Mouse (Mus musculus) cerebellum, adult 9-11 months (tissue): ENCODE measurements at regions not wholly inside any gene's neighbourhood (a gene's known extent, or its start where the extent isn't known, plus 50 kb on each side); places are given as distances from the start of the nearest gene placed in this dataset.
"Not testable (repeated sequence)": the region's sequence is repeated elsewhere in the genome, so short reads cannot be mapped to it uniquely, and the experiment has no call there.

Experiments
- DNase-seq: peaks from one replicate; pipeline ENCODE4 v3.0.0; 2022

DNA sequence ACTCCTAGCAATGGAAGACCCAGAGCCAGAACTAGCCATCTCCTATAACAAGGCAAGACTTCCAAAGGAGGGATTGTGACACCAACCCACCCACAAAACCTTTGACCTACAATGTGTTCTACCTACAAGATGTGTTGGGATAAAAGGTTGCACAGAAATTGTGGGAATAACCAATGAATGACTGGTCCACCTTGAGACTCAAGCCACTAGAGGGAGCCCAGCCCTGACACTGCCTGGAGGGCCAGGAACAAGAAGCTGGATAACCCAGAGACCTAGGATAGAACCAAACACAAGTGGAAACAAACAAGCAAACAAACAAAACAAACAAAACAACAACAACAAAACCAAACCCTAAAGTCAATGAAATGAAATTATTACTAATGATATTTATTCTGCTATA is 288.8 kb downstream of the Dchs2 start:
- DNase-seq: no peak

DNA sequence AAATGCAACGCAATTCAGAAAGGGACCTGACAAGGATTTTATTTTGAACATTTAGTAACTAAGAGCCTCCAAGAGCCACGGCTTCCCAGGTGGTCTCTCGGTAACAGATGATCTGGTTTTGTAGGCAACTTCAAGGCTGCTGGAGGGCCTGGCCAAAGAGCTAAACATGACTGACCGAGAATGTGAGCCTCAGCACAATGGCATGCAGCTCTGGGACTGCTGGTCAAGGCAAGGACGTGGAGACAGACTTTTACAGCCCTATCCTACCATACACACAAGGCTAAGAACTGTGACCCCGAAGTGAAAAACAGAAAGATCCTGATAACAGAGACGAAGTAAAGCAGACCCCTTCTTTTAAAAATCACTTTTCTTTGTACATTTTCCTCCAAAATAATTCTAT is 296.5 kb downstream of the Dchs2 start:
- DNase-seq: no peak

DNA sequence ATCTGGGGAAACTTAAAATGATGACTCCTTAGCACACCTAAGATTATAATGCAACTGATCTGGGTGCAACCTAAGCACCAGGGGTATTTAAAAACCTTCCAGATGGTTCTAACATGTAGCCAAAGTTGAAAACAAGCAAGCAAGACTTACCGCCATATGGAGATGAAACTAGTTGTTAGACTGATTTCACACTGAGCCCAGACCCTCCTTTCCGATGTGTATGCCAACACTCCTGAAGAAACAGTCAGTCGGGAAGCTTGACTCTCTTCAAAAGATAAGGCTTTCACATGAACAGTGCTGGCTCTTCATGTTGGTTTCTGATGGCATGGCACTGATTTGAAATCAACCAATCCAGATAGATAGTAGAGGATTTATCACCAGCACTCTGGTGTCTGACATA is 301.6 kb downstream of the Dchs2 start:
- DNase-seq: no peak

DNA sequence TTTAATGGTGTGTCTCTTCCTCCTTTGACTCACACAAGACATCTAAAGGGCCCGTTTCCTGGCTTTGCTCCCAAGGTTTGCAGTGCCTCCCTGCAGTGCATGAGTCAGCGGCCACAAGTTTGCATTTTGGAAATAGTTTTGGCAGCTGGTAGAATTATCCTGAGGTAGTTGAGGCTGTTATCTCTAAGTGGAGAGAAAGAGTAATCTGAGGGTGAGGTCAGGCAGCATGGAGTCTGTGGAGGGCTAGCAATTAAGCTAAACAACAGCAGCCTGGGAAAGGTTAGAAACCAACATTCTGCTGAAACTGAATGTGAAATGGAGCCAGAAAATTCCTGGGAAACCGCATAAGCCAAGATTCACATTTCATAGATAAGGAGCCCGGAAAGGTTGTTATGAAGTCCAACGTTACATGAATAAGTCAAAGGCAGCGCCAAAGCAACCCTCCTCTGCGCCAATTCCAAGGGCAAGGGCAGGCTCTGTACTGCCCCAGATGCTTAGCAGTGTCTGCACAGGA is 318.5 kb downstream of the Dchs2 start:
- DNase-seq: no peak

DNA sequence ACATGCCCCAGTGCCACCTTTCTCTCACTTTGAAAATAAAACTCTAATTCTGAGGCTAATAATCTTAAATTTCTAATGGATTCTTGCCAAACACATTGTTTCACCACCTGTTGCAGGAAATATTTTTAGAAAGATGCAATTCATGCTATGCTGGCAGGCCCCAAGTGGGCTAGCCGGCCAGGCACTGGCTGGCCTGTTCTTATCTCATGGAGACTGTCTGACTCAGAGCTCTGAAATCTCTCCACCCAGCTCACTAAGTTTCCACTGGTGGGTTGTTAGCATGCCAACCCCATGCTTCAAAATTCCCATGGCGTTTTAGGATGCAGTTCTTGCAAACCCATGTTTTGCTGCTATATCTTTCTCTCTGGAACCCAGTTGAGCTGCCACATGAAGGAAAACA is 315.5 kb upstream of the Sfrp2 start:
- DNase-seq: no peak

DNA sequence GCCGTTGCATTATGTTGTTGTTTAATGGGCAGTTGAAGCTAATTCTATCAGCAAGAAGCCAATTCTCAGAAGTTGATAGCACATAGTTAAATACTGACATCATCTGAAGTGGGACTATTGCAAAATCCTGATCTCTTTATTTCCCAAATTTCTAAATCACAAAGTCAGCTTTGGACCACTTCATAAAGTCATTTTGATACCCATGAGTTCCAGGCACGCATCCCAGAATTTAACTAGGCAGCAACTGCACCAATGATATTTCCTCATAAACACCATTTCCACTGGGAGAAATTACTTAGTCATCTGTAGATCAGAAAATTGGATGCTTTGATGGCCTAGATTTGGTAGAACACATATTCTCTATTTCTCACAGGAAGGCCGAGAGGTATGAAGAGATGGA is 314.8 kb upstream of the Sfrp2 start:
- no peak for DNase-seq

DNA sequence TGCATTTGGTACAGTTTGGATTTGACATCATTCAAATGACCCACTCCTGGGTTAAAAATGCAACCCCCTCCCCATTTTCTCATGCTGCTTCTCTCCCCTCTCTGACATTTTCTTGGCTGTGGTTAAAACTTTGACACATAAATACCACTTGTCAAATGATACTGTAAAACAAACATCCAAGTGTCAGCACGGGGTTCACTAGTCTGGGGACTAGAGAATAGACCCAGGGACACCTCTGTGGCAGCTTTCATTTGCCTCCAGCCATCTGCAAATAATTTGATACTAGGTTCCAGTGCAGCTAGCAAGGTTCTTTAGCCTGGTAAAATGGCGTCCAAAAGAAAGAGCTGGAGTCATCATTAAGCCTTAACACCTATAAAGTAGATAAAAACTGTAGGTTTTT is 312.7 kb upstream of the Sfrp2 start:
- no peak for DNase-seq

DNA sequence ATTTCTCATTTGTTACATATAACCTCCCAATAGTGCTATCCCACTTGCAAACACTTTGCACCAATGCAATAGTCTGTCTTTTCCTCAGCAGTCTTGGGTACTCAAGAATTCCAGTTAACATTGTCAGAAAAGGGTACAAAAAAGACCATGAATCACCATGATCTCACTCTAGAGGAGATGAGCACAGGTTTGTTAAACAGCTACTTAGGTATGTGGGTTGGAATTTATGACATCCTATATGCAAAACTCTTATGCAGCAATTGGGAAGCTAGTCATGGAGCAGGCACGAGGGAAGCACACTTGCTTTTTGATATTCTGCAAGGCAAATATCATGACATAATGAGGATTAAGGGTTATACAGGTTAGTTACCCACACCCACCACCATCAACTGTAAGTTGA is 307.7 kb upstream of the Sfrp2 start:
- no peak for DNase-seq

DNA sequence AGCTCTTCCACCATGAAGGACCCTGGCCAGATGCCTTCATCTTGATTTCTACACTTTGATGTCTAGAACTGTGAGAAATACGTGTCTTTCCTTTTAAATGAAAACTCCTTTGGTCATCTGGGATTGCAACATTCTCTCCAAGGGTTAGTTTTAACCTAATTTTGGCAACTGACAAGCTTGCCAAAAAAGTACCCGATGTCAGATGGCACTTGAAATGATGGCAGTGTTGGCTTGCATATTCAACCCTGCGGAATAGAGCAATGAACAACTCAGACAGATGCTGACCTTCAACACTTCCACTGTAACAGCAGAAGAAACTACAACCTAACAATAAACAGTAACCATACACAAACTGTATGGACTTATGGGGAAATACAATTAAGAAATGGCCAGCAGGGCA is 286.9 kb upstream of the Sfrp2 start:
- no peak for DNase-seq

DNA sequence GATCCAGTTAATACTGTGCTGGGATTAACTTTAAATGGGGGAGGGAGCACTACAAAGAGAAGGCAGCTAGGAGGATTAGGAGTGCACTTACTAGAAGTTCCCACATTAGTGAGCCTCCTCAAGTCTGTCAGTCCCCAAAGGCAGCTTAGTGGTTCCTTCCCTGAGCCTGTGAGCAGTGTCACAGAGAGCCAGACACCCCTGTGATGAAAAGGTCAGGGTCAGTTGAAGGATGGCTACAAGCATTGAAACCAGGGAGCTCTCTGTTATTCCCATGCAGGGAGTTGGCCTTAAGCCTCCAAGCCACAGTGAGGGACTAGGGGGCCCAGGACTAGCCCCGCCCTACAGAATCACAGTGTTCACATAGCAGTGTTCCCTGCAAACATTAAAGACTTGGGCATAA is 285.9 kb upstream of the Sfrp2 start:
- no peak for DNase-seq

DNA sequence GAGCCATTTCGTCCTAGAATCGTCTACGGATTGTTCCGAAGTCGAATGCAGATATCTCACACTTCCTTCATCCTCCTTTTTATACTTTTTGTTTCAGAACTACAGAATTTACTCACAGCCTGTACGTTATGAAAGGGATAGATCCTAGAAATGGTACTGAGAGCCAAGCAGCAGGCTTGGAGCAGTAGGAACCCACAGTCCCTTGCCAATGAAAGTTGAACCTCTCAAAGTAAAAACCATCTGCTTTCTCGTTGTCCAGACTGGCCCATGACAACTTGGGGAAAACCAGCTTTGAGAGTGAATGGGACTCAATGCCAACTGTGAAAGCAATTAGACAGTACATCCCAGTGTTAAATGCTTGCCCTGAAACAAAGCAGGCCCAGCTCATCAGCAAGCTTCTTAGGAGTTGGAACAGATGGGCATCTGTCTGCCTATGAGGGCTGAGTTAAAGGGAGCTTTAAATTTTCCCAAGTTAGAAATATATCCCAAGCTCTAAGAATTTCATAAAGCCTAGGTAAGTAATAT is 279.9 kb upstream of the Sfrp2 start:
- DNase-seq: no peak

DNA sequence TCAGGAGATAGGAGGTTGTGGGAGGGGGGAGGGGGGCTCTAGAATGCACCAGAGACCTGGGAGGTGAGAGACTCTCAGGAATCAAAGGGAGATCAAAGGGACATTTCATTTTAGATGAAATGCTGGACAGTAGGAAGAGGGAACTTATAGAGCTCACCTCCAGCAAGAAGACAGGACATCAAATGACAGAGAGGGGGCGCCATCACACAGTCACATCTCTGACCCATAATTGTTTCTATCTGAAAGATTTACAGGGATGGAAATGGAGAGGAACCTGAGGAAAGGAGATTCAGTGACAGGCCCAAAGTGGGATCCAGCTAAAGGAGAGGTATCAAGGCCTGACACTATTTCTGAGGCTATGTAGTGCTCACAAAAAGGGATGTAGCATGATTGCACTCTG is 270.5 kb upstream of the Sfrp2 start:
- no peak for DNase-seq

DNA sequence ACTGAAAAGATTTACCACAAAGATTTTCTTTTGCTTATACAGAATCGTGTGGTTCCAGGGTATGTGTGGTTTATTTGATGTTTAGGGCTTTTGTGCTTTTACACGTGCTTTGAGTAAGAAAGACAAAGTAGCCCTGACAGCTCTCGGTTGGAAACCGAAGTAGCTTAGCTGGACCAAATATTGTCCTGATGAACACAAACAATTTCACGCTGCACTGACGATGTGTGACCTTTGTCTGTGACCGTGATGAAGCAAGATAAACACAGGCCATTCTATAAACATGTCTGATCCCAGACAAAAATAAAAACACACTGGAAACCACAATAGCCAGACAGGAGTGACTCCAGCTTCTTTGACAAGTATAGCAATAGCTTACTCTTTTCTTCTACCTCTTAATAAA is 262.2 kb upstream of the Sfrp2 start:
- DNase-seq: no peak

DNA sequence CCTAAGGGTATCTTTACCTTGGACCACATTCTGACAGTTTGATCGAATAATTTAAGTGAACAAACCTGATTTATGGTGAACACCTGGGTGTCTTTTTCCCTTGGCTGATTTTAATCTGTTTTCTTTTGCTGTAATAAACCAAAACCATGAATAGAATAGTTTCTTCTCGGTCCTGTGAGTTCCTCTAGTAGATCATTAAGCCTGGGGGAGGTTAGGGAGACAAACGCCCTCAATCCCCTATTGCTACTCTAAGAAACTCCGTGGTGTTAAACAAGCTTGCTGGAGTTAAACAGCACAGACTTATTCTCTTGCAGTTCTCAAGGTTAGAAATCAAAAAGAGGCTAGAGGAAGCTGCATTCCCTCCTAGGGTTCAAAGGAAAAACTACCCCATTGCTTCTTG is 249.5 kb upstream of the Sfrp2 start:
- no peak for DNase-seq

DNA sequence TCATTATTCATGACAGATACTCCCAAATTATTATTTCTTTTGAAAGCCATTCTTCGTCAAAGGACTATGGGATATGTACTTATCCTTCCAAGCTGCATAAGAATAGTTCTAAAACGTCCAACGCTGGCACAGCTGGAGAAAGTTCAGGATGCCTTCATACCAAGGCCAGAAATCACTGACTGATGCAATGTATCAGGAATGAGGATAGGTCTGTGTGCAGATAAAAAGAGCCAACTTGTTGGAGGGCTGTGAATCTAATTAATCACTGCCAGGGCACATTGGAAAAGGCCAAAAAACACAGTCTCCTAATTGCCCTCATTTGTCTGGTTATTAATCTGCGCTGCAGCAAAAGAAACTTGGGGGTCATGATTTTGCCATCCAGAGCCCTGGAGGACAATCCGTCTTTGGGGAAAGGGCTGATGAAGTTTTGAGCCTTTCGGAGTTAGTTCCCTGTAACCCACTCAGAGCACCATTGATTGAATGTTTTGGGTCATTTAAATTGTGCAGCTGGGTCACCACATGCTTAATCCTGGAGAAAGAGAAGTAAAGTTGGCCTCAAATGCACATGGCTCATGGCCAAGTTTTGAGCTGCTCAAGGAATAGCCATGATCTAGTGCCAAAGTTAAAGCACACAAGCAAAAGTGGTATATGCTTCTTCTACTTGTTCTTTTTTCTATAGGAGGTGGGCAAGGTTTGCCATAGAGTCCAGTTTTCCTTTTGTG is 248.0 kb upstream of the Sfrp2 start:
- no peak for DNase-seq

DNA sequence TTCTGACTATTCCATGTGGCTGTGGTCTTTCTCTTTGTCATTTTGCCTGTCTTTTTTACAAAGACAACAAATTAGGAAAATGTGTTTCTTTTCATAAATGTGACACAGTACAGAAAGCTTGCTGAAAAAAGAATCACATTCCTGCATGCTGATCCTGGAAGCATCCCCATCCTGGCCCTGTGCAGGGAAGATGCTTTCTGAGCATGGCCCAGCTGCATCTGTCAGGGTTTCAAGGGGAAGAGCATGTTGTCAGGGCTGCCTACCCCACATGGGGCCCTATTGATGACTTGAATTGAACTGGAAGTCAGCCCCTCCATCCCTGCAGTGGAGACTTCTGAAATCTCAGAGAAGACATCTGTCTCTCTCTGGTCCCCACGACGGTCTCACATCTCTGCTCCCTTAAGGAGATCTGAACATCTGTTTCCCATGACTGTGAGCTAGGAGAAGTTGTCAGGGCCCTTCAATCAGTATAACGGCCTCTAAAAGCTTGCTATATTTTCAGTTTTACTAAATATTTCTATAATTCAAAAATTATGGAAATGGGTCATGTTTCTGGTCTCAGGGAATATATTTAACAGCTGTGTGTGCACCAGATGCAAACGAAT is 235.8 kb upstream of the Sfrp2 start:
- no peak for DNase-seq

DNA sequence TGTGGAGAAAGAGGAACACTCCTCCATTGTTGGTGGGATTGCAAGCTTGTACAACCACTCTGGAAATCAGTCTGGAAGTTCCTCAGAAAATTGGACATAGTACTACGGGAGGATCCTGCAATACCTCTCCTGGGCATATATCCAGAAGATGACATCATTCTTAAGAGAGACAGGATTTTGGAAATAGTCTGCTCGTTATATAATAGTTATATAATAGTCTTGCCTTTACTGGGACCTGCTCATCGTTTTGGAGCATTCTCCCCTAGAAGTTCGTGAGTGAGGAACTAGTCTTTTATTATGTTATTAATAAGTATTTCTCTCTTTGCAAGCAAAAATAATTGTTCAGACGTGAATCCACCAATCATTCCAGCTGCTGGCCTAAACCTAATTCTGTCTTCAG is 229.5 kb upstream of the Sfrp2 start:
- DNase-seq: not testable (repeated sequence)

DNA sequence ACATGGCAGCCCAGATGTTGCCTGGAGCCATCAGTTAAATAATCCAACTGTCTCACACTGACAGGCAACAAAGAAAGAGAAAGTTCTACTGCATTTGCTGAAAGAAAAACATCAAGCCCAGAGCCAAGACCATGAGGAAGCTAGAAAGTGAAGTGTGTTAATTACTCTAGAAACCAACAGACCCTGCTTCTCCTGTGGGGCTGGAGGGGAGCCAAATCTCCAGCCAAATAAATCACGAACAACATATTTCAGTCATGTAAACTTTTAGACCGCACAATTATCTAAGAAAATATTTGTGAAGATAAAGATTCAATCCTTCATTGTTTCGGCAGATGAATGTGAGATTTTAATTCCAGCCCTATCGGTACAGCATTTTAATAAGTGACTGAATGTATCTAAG is 228.9 kb upstream of the Sfrp2 start:
- DNase-seq: no peak

DNA sequence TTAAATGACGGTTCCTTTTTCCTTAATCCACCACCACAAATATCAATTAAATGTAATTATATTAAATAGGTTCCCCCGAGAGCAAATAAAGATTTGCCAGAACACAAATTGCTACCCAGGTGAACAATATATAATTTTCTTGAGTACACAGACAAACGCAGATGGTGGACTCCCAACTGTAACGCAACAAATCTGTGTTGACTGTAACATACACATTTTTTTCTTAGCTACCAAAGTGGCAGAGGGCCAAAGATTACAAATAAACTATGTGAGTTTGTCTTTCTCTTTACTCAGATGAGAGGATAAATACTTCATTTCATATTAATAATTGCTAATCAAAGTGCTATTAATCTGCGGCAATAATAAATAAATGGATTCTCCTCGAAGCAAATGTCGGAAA is 228.4 kb upstream of the Sfrp2 start:
- no peak for DNase-seq

DNA sequence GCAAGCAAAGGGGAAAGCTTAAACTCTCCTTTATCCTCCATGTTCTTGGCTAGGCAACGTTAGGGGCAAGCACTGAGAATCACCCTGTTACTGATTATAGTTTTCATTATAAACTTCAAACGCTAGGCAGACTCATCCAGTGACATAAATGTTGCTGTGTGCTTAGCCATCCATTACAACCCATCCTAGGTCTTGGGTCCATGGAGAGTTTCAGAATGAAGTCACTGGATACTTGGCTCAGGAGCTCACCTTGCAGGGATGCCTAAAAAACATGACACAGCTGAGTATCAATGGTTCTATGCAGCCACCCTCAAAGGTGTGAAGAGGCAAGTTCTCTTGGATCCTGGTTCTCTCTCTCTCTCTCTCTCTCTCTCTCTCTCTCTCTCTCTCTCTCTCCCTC is 227.2 kb upstream of the Sfrp2 start:
- DNase-seq: no peak

DNA sequence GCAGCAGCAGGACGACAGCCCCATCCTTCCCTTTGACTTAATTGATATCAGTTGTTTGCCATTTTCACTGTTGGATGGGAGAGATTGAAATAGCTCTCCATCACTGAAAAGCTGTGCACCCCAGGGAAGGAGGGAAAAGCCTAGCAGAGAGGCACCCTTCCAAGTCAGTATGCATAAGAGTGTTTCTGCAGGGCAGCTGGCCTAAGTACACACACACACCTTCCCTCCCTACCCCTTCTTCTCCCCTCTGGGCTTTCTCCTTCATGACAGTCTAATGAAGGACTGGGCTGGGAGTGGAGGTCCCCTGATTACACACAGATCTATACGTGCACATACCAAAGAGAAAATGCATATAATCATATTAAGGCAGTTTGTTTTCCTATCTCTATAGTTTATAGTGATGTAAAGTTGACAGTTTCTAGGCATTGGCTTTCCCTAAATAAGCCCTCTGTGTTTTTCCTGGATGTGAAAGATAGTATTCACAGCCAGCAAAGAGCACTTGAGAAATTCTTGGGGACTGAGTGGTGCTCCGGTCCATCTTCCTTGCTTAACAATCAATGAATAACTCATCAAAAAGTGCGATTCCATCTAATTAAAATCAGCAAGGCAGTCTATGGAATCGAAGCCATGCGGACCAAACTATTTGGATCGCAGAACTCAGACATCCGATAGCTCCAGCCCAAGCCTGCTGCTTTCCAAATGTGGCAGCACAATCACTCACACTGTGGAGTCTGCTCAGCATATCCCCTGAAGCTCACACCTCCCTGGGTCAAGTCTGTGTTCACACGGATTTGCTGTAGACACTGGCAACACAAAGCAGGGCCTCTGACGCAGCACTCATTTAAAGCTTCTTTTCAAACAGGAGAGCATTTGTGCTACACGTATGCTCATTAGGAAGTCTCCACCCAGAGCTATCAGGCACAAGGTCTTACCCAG is 224.9 kb upstream of the Sfrp2 start:
- no peak for DNase-seq

DNA sequence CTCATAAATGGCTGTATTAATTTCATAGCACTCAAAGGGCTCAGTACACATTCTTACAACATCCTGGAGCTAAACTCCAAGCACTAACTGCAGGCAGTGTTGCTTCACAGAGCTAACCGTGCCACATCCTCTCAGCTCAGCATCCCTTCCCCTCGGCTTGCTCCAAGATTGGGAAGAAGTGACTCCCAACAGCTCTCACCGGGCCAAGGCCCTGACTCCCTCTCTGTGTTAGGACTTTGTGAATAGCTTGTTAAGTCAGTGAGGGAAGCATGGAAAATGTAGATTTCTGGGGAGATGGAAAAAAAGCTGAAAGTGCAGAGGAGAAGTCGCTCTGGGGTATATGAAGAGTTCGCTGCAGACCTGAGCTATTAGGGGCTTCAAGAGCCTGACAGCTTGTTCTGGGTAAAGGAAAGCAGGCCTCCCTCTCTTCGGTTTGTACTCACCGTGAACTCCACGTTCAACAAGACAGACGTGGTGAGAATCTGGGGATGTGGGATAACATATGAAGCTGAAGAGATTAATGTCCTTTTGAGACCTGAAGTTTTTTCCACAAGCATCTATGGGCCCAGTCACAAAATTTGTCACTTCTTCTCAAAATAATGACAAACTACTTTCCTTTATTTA is 213.5 kb upstream of the Sfrp2 start:
- no peak for DNase-seq

DNA sequence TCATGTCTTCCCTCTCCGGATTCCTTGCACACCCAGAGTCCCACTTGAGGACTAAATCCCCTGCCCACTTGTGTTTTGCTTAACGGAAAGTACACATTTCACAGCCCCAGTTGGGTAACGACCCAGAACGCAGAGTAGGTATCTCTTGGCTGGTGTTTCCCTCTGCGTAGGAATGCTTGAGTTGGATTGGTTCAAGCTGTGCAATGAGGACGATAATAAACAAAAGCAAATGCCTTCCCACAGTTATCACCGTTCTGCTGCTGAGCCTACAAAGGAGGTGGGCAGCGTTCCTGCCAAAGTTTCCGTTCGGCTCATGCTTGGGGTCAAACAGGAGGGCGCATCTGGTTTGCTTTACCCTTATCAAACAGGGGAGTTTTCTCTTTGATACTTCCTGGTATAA is 212.3 kb upstream of the Sfrp2 start:
- DNase-seq: no peak
